Mouse (Mus musculus): Measurements from ENCODE around the gene Dact2.

Gene Dact2

DNA sequence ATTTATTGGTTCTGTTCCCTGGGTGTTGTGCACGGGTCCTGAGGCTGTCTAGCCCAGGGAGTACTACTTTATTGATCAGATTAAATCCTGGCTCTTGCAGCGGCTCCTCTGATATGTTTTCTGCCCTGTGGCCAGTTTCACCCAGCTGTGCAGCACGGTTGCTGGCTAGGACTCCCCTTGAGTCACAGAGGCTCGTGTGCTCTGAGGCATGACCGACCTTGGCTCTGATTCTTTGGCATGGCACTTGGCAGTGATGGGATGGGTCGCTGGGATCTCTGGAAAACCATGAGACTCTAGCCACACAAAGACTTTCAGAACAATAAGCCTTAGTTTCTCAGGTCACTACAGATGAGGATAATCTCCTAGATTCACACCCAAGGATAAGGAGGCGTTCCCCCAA, 8.7 kb upstream of the Dact2 start:
- no peak for DNase-seq (ENCODE audit: extremely low read depth, low read depth)

DNA sequence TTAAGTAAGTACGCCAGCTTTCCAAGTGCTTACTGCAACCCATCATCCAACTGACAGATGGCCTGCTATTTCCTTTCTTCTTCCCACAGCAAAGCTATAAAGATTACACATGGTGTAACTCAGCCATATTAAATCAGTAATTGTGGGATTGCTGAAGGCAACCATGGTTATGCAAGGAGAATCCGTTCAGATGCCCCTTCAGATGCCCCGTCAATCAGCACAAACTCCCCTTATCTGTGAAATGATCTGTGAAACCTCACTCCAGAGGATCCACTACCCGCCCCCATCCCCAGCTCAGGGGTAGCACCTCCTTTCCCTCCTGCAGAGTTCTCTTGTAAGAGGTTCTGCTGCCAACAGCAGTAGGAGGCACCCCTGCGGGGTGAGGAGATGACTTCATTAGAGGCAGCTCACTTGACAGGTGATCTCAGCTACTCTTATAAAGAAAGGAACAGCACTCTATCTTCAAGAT, 3.0 kb upstream of the Dact2 start:
- no peak for DNase-seq (ENCODE audit: extremely low read depth, low read depth)

GRCm38 (mm10) chr17:14206062-14206461, 2.0 kb upstream of the Dact2 start:
- no peak for DNase-seq (ENCODE audit: extremely low read depth, low read depth)

DNA sequence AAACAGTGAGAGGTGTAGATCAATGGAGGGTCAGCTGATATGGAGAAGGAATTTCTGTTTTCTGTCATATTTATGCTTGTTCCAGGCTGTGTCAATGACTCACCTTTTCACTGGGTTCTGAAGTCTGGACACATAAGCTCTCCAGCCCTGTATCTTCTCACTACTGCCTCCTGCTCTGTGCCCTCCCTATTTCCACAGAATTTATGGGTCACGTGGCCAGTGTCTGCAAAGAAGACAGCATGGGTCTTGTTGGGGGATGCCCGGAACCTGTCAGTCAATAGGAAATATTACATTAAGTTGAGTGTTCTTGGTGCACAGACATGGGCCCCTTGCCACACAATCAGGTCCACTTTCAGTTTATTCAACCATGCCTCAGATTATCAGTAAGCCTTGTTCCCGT, 1.1 kb upstream of the Dact2 start:
- DNase-seq (ENCODE audit: extremely low read depth, low read depth): no peak

DNA sequence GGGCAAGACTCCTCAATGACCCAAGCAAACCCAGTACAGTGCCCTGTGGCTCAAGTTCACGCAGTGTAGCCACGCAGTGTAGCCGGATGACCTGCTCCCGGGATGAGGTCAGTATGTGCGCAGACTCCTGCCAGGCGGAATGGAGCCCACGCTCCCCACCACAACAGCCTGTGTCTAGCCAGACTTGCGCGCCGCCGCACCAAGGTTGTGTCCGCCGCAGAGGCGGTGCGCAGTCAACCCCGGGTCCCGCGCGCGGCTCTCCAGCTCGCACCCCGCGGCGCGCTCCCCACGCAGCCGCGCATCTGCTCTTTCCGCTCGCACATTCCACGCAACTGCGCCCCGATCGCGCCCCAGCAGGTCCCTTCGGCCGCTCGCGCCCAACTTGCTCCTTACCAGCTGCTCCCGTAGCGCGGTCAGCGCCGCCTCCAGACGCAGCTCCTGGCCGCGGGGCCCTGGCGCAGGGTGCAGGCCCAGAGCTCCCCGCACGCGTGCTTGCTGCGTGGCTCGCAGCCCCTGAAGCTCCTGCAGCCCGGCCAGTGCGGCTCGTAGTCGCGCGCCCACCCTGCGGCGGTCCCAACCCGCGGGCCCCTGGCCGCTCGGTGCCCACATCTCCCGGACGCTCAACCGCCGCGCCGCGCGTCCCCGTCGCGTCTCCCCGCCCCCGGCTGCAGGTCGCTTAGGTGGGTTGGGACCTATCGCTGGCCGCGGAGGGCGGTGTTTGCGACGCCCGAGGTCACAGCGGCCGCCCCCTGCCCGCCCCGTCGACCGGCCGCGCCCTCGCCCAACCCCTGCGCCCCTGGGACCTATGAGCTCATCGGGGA, 773 bp downstream of the Dact2 start:
- DNase-seq (ENCODE audit: extremely low read depth, low read depth): no peak

DNA sequence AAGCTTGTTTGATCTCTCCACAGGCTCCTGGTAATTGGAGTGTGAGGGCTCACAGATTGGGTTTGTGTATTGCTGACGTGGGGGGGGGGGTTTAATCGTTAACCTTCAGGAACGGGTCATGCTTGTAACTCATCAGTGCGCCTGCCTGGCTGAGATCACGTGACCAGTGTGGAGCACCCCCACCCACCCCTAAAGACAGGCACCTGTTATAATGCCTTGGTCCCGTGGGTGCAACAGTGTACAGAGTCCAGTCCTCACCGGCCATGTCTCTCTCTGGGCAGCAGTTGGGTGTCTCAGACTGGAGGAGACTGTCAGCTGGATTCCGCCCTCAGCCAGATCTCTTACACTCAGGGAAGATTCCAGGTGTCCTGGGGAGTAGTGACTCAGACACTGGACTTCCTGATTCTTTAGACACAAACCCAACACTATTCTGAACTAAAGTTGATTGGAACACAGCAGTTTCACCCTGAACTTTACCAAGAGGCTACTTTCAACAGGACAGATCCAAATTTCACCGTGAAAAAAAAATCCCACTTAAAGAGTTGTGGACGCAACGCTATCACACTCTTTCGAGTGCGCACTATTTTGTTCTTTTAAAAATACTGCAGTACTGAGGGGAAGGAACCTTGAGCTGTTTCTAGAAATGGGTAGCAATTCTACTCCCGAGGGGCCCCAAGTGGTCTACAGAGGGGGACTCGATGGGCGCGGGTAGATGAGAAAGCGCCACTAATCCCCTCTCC, 1.6 kb downstream of the Dact2 start:
- no peak for DNase-seq (ENCODE audit: extremely low read depth, low read depth)

- DNase-seq (ENCODE audit: extremely low read depth, low read depth): no peak
Observed at GRCm38 (mm10) chr17:14201281-14201787, 2.8 kb downstream of the Dact2 start.

GRCm38 (mm10) chr17:14200206-14200605, 3.9 kb downstream of the Dact2 start:
- no peak for DNase-seq (ENCODE audit: extremely low read depth, low read depth)

DNA sequence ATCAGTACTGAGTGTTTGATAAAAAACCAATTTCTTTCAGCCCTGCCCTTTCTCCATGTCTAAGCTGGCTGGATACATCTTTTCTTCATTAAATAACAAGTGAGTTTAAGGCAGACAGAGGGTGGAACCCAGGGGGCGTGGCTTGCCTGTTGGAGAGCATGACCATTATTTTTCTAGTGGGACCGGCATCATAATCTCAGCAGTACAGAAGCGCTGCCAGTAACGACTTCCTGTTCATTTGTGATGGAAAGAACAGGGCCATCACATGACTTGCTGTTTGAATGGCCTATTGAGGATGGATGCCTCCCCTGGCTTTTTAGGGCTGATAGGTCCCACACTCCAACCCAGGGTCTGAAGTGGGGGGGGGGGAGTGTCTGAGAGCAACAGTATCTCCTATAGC, 4.5 kb downstream of the Dact2 start:
- DNase-seq (ENCODE audit: extremely low read depth, low read depth): no peak

GRCm38 (mm10) chr17:14192924-14193323, 11.2 kb downstream of the Dact2 start:
- no peak for DNase-seq (ENCODE audit: extremely low read depth, low read depth)

DNA sequence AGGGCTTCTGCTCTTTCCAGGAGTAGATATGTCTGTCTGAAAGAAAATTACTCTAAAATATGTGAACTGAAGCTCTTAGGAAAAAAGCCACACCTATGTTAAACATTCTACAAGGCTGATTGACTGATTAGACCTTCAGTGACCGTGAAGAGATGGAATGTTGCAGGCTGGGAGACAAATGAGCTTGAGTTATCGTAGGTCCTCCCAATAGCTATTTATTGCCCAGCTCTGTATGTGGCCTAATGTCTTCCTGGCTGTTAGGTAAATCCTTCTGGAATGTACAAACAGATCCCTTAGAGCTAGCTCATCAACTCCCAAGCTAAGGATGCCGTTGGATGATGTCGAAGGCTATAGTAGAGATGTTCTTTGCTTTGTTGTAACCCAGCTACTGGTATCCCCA, 11.7 kb downstream of the Dact2 start:
- DNase-seq (ENCODE audit: extremely low read depth, low read depth): no peak

GRCm38 (mm10) chr17:14188455-14188854, 15.6 kb downstream of the Dact2 start:
- no peak for DNase-seq (ENCODE audit: extremely low read depth, low read depth)

DNA sequence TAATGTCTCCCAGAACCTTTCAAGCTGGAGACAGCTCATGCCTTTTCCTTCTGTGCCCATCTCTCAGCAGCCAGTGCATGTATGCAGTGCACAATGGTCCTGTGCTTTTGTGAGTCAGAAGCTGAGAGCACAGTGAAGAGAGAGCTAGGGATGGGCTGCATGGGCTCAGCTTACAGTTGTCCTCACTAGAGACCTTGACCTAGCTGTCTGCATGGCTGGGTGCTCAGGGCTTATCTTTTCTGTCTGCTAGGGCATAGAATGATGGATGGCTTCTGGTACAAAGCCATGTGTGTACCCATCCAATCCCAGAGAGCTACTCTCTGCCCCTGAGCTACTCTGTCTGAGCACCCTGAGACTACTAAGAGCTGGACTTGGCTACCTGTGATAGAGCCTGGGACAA, 17.0 kb downstream of the Dact2 start:
- no peak for DNase-seq (ENCODE audit: extremely low read depth, low read depth)

DNA sequence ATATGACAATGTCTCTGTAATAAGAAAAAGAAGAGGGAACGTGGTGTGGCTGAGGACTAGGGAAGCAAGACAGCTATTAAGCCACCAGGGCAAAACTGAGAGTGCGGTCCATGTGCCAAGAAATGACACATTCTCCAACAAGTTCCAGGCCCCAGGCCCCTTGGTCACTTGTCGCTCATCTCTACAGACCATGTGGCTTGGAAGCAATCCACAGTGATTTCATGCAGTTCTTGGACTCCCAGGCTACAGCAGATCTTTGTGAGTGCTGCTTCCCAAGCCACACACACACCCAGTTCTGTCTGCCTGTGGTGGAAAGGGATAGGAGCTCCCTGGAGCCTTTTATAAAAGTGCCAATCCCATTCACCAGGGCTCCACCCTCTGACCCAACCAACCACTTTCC, 17.9 kb downstream of the Dact2 start:
- no peak for DNase-seq (ENCODE audit: extremely low read depth, low read depth)

DNA sequence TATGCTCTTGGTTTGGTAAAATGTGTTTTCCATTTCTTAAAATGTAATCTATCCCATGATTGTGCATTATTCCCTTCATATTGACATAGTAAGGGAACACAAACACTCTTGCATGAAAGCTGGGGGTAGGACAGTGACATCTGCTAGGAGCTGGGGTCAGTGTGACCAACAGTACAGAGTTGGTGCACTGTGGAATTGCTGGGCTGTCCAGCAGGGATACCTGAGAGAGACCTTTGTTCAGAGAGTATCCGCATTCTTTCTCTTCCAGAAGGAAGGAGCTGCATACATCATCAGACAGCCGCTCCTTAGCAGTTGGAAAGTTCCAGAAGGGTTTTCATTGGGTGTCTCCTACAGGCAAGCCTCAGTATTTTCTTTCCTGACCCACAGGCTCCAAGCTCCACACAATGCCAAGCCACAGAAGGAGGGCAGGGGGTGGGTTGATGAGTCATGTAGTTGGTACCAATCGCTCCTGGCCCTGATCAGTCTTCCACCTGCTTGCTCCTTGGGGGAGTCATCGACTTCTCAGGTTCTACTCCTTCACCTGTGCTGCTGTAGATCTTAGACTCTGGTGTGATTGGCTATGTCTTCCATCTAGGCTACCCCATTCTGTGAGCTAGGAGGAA, 19.8 kb downstream of the Dact2 start:
- no peak for DNase-seq (ENCODE audit: extremely low read depth, low read depth)

GRCm38 (mm10) chr17:14183717-14184116, 20.4 kb downstream of the Dact2 start:
- DNase-seq (ENCODE audit: extremely low read depth, low read depth): no peak

DNA sequence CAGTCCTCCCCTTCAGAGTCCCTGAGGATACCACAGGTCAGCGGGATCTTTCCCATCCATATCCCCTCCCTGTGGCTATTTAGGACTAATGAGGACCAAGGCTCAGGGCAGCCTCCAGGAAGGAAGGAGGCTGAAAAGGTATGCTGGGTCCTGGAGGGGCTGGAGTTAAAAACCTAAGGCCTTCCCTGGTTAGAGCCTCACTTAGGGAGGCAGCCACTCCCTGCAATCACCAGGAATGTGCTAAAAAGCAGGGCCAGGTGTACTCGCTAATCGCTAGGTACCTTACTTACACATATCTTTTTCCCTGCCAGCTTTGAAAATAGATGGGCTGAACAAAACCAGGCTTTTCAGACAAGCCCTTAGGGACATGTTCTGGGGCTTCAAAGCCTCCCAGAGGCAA, 21.2 kb downstream of the Dact2 start:
- no peak for DNase-seq (ENCODE audit: extremely low read depth, low read depth)

GRCm38 (mm10) chr17:14178911-14179310, 25.2 kb downstream of the Dact2 start:
- DNase-seq (ENCODE audit: extremely low read depth, low read depth): no peak

- no peak for DNase-seq (ENCODE audit: extremely low read depth, low read depth)
Observed at GRCm38 (mm10) chr17:14178475-14178874, 25.6 kb downstream of the Dact2 start.

- no peak for DNase-seq (ENCODE audit: extremely low read depth, low read depth)
Observed at GRCm38 (mm10) chr17:14178049-14178448, 26.1 kb downstream of the Dact2 start.

- DNase-seq (ENCODE audit: extremely low read depth, low read depth): no peak
Observed at GRCm38 (mm10) chr17:14177018-14177417, 27.1 kb downstream of the Dact2 start.

GRCm38 (mm10) chr17:14175704-14176103, 28.4 kb downstream of the Dact2 start:
- no peak for DNase-seq (ENCODE audit: extremely low read depth, low read depth)

All from MEL-GATA-1-ER (cell line).